Mouse (Mus musculus): ENCODE measurements around the gene Mansc4. TPM values are rescaled to one million over a fixed set of nuclear protein-coding genes. Genes with fewer than 3 reads are reported as not detected.

Mansc4 gene
- total RNA-seq, 2 experiments from 2014 or later, result not detected

- DNase-seq, result no peak
These were observed 10.0 kb downstream of the Mansc4 start for GRCm38 (mm10) chr6:147076878-147077277.

GRCm38 (mm10) chr6:147075808-147076387 is 10.9 kb downstream of the Mansc4 start:
- no peak for DNase-seq

- DNase-seq, result no peak
These were observed 21.9 kb downstream of the Mansc4 start for GRCm38 (mm10) chr6:147064944-147065261.

- DNase-seq, result no peak
These were observed 22.4 kb downstream of the Mansc4 start for GRCm38 (mm10) chr6:147064226-147064943.

- DNase-seq, result no peak
These were observed 24.1 kb downstream of the Mansc4 start for GRCm38 (mm10) chr6:147062694-147063093.

- DNase-seq, result no peak
These were observed 24.8 kb downstream of the Mansc4 start for GRCm38 (mm10) chr6:147062034-147062433.

- no peak for DNase-seq
These were observed 25.2 kb downstream of the Mansc4 start for GRCm38 (mm10) chr6:147061630-147062029.

GRCm38 (mm10) chr6:147059326-147059725 is 27.5 kb downstream of the Mansc4 start:
- DNase-seq, result peak; percentile 34

- DNase-seq, result no peak
These were observed 31.4 kb downstream of the Mansc4 start for GRCm38 (mm10) chr6:147055374-147055977.

GRCm38 (mm10) chr6:147053785-147054646 is 32.8 kb downstream of the Mansc4 start:
- no peak for DNase-seq

- DNase-seq, result no peak
These were observed 34.4 kb downstream of the Mansc4 start for GRCm38 (mm10) chr6:147052440-147052839.

GRCm38 (mm10) chr6:147051666-147052065 is 35.2 kb downstream of the Mansc4 start:
- no peak for DNase-seq

- DNase-seq, result no peak
These were observed 37.5 kb downstream of the Mansc4 start for GRCm38 (mm10) chr6:147049239-147049805.

GRCm38 (mm10) chr6:147043633-147044032 is 43.2 kb downstream of the Mansc4 start:
- no peak for DNase-seq

- peak; percentile 93 for DNase-seq
These were observed 44.2 kb downstream of the Mansc4 start, which contains the start of gene Mrps35 for GRCm38 (mm10) chr6:147042291-147043290. TSS of gene Mrps35 (plus strand) at chr6:147042764.

GRCm38 (mm10) chr6:147032303-147032925 is 54.4 kb downstream of the Mansc4 start, which contains the start of gene Rep15:
TSS of gene Rep15 (plus strand) at chr6:147032584.
- DNase-seq, result no peak

GRCm38 (mm10) chr6:147030096-147030885 is 56.5 kb downstream of the Mansc4 start:
- DNase-seq, result no peak

- peak; percentile 19 for DNase-seq
These were observed 57.2 kb downstream of the Mansc4 start for GRCm38 (mm10) chr6:147029591-147029990.

- DNase-seq, result no peak
These were observed 58.4 kb downstream of the Mansc4 start for GRCm38 (mm10) chr6:147028396-147028795.
